Mouse (Mus musculus): Measurements from ENCODE around the gene Tmem189. TPM values are rescaled to one million over a fixed set of nuclear protein-coding genes. Genes with fewer than 3 reads are reported as not detected.

Tmem189 gene
- polyA plus RNA-seq (2016; fragmentation: Nextera tagmentation; extraction: Ambion mirVana), result 42.0 and 45.2 TPM in 2 replicates

GRCm38 (mm10) chr2:167689501-167690218 is at the start of gene Tmem189:
Gene Tmem189 (minus strand): TSS chr2:167689822.
- Histone ChIP-seq H3K4me1 (peaks cover 11% of the 10 kb centered on the region; the same call in 1 of the 2 replicates), H3K4me2 (replicated peaks) (peak within 1 kb of the TSS; percentile 93), H3K27ac (no peak within 1 kb of the TSS), H3K9ac (peak within 1 kb of the TSS; percentile 57), H3K4me3 (peak within 1 kb of the TSS; percentile 58), H3K9me3 (no peaks in the 10 kb centered on the region), H3K36me3 (no peaks in the 10 kb centered on the region), H3K27me3 (replicated peaks) (peaks cover 65% of the 10 kb centered on the region)
- under 1% methylated on average over 97 of the region's 99 CpGs for WGBS
- no peak for ATAC-seq (ENCODE audit: low FRiP score, low read depth)

GRCm38 (mm10) chr2:167739030-167739429 is 49.4 kb upstream of the Tmem189 start:
- Histone ChIP-seq H3K36me3 (no peaks in the 10 kb centered on the region), H3K4me2 (replicated peaks) (no peak overlapping the region), H3K9ac (no peak overlapping the region), H3K9me3 (no peaks in the 10 kb centered on the region), H3K4me1 (no peaks in the 10 kb centered on the region), H3K27me3 (replicated peaks) (no peaks in the 10 kb centered on the region), H3K27ac (no peak overlapping the region), H3K4me3 (no peak overlapping the region)
- 48% methylated on average over 6 of the region's 6 CpGs for WGBS
- ATAC-seq (ENCODE audit: low FRiP score, low read depth), result no peak

- H3K4me1 ChIP-seq, result no peaks in the 10 kb centered on the region
- no peaks in the 10 kb centered on the region for H3K9me3 ChIP-seq
- ATAC-seq (ENCODE audit: low FRiP score, low read depth), result no peak
- no peak overlapping the region for H3K4me2 ChIP-seq (replicated peaks)
- H3K9ac ChIP-seq, result no peak overlapping the region
- H3K36me3 ChIP-seq, result no peaks in the 10 kb centered on the region
- H3K27ac ChIP-seq, result no peak overlapping the region
- no peak overlapping the region for H3K4me3 ChIP-seq
- 80% methylated on average over 10 of the region's 10 CpGs for WGBS
- no peaks in the 10 kb centered on the region for H3K27me3 ChIP-seq (replicated peaks)
Observed at GRCm38 (mm10) chr2:167734861-167735260, 45.2 kb upstream of the Tmem189 start.

- WGBS, result 66% methylated on average over 13 of the region's 13 CpGs
- H3K9ac ChIP-seq, result no peak overlapping the region
- ATAC-seq (ENCODE audit: low FRiP score, low read depth), result no peak
- no peak overlapping the region for H3K4me2 ChIP-seq (replicated peaks)
- no peak overlapping the region for H3K4me3 ChIP-seq
- no peak overlapping the region for H3K27ac ChIP-seq
- H3K4me1 ChIP-seq, result peaks cover 5% of the 10 kb centered on the region; the same call in 1 of the 2 replicates
- H3K9me3 ChIP-seq, result no peaks in the 10 kb centered on the region
- H3K27me3 ChIP-seq (replicated peaks), result no peaks in the 10 kb centered on the region
- H3K36me3 ChIP-seq, result no peaks in the 10 kb centered on the region
Observed at GRCm38 (mm10) chr2:167731149-167731548, 41.5 kb upstream of the Tmem189 start.

- Histone ChIP-seq H3K27ac (no peak overlapping the region), H3K27me3 (replicated peaks) (no peaks in the 10 kb centered on the region), H3K4me1 (peaks cover 5% of the 10 kb centered on the region; the same call in 1 of the 2 replicates), H3K9ac (no peak overlapping the region), H3K9me3 (no peaks in the 10 kb centered on the region), H3K4me3 (no peak overlapping the region), H3K36me3 (no peaks in the 10 kb centered on the region), H3K4me2 (replicated peaks) (no peak overlapping the region)
- WGBS, result 84% methylated on average over 7 of the region's 7 CpGs
- ATAC-seq (ENCODE audit: low FRiP score, low read depth), result no peak
Observed at GRCm38 (mm10) chr2:167730036-167730435, 40.4 kb upstream of the Tmem189 start.

GRCm38 (mm10) chr2:167727161-167727560 is 37.5 kb upstream of the Tmem189 start:
- Histone ChIP-seq H3K4me2 (replicated peaks) (no peak overlapping the region), H3K4me3 (no peak overlapping the region), H3K36me3 (no peaks in the 10 kb centered on the region), H3K9ac (no peak overlapping the region), H3K4me1 (peaks cover 8% of the 10 kb centered on the region; the same call in 1 of the 2 replicates), H3K27me3 (replicated peaks) (no peaks in the 10 kb centered on the region), H3K27ac (no peak overlapping the region), H3K9me3 (no peaks in the 10 kb centered on the region)
- ATAC-seq (ENCODE audit: low FRiP score, low read depth), result no peak
- 60% methylated on average over 13 of the region's 13 CpGs for WGBS

GRCm38 (mm10) chr2:167725879-167726278 is 36.3 kb upstream of the Tmem189 start:
- no peaks in the 10 kb centered on the region; the same call in 1 of the 2 replicates for H3K27me3 ChIP-seq (replicated peaks)
- 94% methylated on average over 10 of the region's 10 CpGs for WGBS
- no peaks in the 10 kb centered on the region for H3K9me3 ChIP-seq
- H3K4me2 ChIP-seq (replicated peaks), result no peak overlapping the region
- H3K4me1 ChIP-seq, result peaks cover 9% of the 10 kb centered on the region; the same call in 1 of the 2 replicates
- no peak overlapping the region for H3K4me3 ChIP-seq
- ATAC-seq (ENCODE audit: low FRiP score, low read depth), result no peak
- H3K27ac ChIP-seq, result no peak overlapping the region
- no peaks in the 10 kb centered on the region for H3K36me3 ChIP-seq
- no peak overlapping the region for H3K9ac ChIP-seq

- H3K9ac ChIP-seq, result no peak overlapping the region
- H3K9me3 ChIP-seq, result no peaks in the 10 kb centered on the region
- ATAC-seq (ENCODE audit: low FRiP score, low read depth), result no peak
- peaks cover 9% of the 10 kb centered on the region; the same call in 1 of the 2 replicates for H3K4me1 ChIP-seq
- no peak overlapping the region for H3K4me2 ChIP-seq (replicated peaks)
- H3K27me3 ChIP-seq (replicated peaks), result no peaks in the 10 kb centered on the region; the same call in 1 of the 2 replicates
- 79% methylated on average over 11 of the region's 11 CpGs for WGBS
- no peak overlapping the region for H3K27ac ChIP-seq
- H3K4me3 ChIP-seq, result no peak overlapping the region
- H3K36me3 ChIP-seq, result no peaks in the 10 kb centered on the region
Observed at GRCm38 (mm10) chr2:167723589-167724206, 34.1 kb upstream of the Tmem189 start.

- Histone ChIP-seq H3K4me2 (replicated peaks) (no peak overlapping the region), H3K4me1 (peaks cover 9% of the 10 kb centered on the region; the same call in 1 of the 2 replicates), H3K9ac (no peak overlapping the region), H3K27me3 (replicated peaks) (no peaks in the 10 kb centered on the region; the same call in 1 of the 2 replicates), H3K36me3 (no peaks in the 10 kb centered on the region), H3K9me3 (no peaks in the 10 kb centered on the region), H3K27ac (no peak overlapping the region), H3K4me3 (no peak overlapping the region)
- WGBS, result 64% methylated on average over 6 of the region's 6 CpGs
- no peak for ATAC-seq (ENCODE audit: low FRiP score, low read depth)
Observed at GRCm38 (mm10) chr2:167722538-167722937, 32.9 kb upstream of the Tmem189 start.

GRCm38 (mm10) chr2:167721159-167721882 is 31.7 kb upstream of the Tmem189 start:
- no peak overlapping the region for H3K4me2 ChIP-seq (replicated peaks)

GRCm38 (mm10) chr2:167719520-167719919 is 29.9 kb upstream of the Tmem189 start:
- H3K9ac ChIP-seq, result no peak overlapping the region
- no peak overlapping the region for H3K27ac ChIP-seq
- ATAC-seq (ENCODE audit: low FRiP score, low read depth), result no peak
- H3K4me3 ChIP-seq, result no peak overlapping the region
- 77% methylated on average over 4 of the region's 4 CpGs for WGBS
- H3K36me3 ChIP-seq, result no peaks in the 10 kb centered on the region
- H3K4me1 ChIP-seq, result peaks cover 4% of the 10 kb centered on the region; the same call in 1 of the 2 replicates
- no peaks in the 10 kb centered on the region for H3K9me3 ChIP-seq
- no peaks in the 10 kb centered on the region; the same call in 1 of the 2 replicates for H3K27me3 ChIP-seq (replicated peaks)
- H3K4me2 ChIP-seq (replicated peaks), result no peak overlapping the region

More at GRCm38 (mm10) chr2:167721159-167721882, 31.7 kb upstream of the Tmem189 start:
- Histone ChIP-seq H3K9me3 (no peaks in the 10 kb centered on the region), H3K27me3 (replicated peaks) (no peaks in the 10 kb centered on the region; the same call in 1 of the 2 replicates), H3K4me1 (peaks cover 4% of the 10 kb centered on the region; the same call in 1 of the 2 replicates), H3K36me3 (no peaks in the 10 kb centered on the region), H3K27ac (no peak overlapping the region), H3K9ac (no peak overlapping the region), H3K4me3 (no peak overlapping the region)
- ATAC-seq (ENCODE audit: low FRiP score, low read depth), result no peak
- WGBS, result 82% methylated on average over 11 of the region's 11 CpGs

- Histone ChIP-seq H3K9me3 (no peaks in the 10 kb centered on the region), H3K4me2 (replicated peaks) (no peak overlapping the region), H3K27me3 (replicated peaks) (no peaks in the 10 kb centered on the region; the same call in 1 of the 2 replicates), H3K27ac (no peak overlapping the region), H3K9ac (no peak overlapping the region), H3K4me3 (no peak overlapping the region), H3K4me1 (peaks cover 1% of the 10 kb centered on the region; the same call in 1 of the 2 replicates), H3K36me3 (no peaks in the 10 kb centered on the region)
- WGBS, result 66% methylated on average over 1 of the region's 1 CpGs
- ATAC-seq (ENCODE audit: low FRiP score, low read depth), result no peak
Observed at GRCm38 (mm10) chr2:167717208-167717607, 27.6 kb upstream of the Tmem189 start.
